Mouse (Mus musculus): Measurements from ENCODE around the gene Dgkz. TPM values are rescaled to one million over a fixed set of nuclear protein-coding genes. Genes with fewer than 3 reads are reported as not detected.
A peak's percentile ranks its signal among the peaks of the same experiment; 100 is the strongest.

Dgkz gene
- polyA plus RNA-seq, 1 experiment from 2014 or later = 30.9 TPM

DNA sequence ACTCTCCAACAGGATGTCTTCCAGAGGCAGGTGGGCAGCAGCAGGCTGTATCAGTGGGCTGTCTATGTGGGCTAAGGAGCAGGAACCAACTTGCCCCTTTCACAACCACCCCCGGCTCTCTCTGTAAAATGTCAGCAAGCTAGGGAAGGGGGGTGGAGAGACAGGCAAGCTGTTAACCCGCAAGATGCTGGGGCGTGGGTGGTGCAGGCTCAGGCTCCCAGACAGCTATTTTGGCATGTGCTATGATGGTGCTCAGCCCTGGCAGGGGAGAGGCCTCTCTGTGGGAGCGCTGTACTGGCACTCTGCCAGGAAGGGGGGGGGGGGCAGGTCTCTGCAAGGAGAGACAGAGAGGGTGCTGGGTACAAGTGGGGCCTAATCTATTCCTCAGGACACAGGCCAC, 18.6 kb downstream of the Dgkz start:
- Histone ChIP-seq H3K36me3 (no peaks in the 10 kb centered on the region), H3K27ac (peak overlapping the region; percentile 54; the same call in 1 of the 2 replicates), H3K9ac (no peak overlapping the region), H3K9me3 (no peaks in the 10 kb centered on the region), H3K4me1 (peaks cover 58% of the 10 kb centered on the region), H3K4me2 (no peak overlapping the region), H3K27me3 (no peaks in the 10 kb centered on the region), H3K4me3 (no peak overlapping the region)
- WGBS = 16% methylated on average over 4 of the region's 4 CpGs
- ATAC-seq (ENCODE audit: insufficient number of reproducible peaks, low FRiP score, low TSS enrichment, low read depth) = peak; percentile 42; the same call in 1 of the 2 replicates

DNA sequence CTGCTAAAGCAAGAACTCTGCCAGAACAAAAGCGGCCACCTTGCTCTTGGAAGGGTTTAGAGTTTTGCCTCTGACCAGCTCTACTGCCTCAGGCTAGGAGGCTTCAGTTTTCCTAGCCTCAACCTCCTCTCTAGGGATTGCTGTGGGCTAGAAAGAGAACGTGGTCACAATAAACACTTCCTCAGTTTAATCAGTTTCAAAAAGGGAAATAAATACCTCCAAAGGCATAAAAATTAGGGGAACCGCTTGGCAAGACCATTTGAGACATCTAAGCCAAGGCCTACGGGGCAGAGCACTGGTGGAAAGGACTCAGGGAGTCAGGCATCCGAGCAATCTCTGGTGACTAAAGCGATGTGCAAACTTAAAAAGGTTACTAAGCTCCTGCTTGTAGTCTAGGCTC, 19.8 kb downstream of the Dgkz start:
- no peaks in the 10 kb centered on the region for H3K27me3 ChIP-seq
- ATAC-seq (ENCODE audit: insufficient number of reproducible peaks, low FRiP score, low TSS enrichment, low read depth) = no peak
- no peak overlapping the region for H3K9ac ChIP-seq
- no peaks in the 10 kb centered on the region for H3K36me3 ChIP-seq
- H3K27ac ChIP-seq = no peak overlapping the region
- no peak overlapping the region for H3K4me2 ChIP-seq
- H3K4me3 ChIP-seq = no peak overlapping the region
- peaks cover 47% of the 10 kb centered on the region for H3K4me1 ChIP-seq
- no peaks in the 10 kb centered on the region for H3K9me3 ChIP-seq
- 72% methylated on average over 6 of the region's 6 CpGs for WGBS

GRCm38 (mm10) chr2:91955121-91955591, 20.5 kb downstream of the Dgkz start:
- ATAC-seq (ENCODE audit: insufficient number of reproducible peaks, low FRiP score, low TSS enrichment, low read depth) = no peak
- Histone ChIP-seq H3K27me3 (no peaks in the 10 kb centered on the region), H3K9me3 (no peaks in the 10 kb centered on the region), H3K9ac (no peak overlapping the region), H3K4me1 (peaks cover 50% of the 10 kb centered on the region), H3K36me3 (no peaks in the 10 kb centered on the region), H3K4me2 (no peak overlapping the region), H3K27ac (no peak overlapping the region), H3K4me3 (no peak overlapping the region)
- 82% methylated on average over 4 of the region's 4 CpGs for WGBS

DNA sequence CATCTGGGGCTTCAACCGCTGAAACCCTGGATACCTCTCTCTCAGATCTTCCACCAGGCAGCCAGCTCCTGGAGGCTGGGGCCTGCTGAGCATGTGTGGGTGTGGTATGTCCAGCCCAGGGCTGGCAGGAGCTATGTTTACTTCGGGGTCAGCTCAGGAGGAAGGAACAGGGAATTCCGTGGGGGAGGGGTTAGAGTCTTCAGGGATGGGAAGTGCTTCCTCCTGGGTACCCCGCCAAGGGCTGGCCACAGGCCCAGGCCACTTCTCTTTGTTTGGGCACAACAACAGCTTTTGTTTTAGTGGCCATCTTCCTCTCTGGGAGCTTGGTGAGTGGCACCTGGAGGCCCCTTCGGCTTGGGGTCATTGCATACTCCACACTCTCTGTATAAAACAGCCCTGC, 21.8 kb downstream of the Dgkz start:
- Histone ChIP-seq H3K27me3 (no peaks in the 10 kb centered on the region), H3K4me1 (peaks cover 55% of the 10 kb centered on the region), H3K27ac (no peak overlapping the region), H3K9ac (no peak overlapping the region), H3K36me3 (no peaks in the 10 kb centered on the region), H3K4me3 (no peak overlapping the region), H3K4me2 (no peak overlapping the region), H3K9me3 (no peaks in the 10 kb centered on the region)
- WGBS = 24% methylated on average over 5 of the region's 5 CpGs
- ATAC-seq (ENCODE audit: insufficient number of reproducible peaks, low FRiP score, low TSS enrichment, low read depth) = no peak

GRCm38 (mm10) chr2:91950275-91951085, 25.2 kb downstream of the Dgkz start:
- ATAC-seq (ENCODE audit: insufficient number of reproducible peaks, low FRiP score, low TSS enrichment, low read depth) = peak; percentile 27; the same call in 1 of the 2 replicates
- H3K4me3 ChIP-seq = peak overlapping the region; percentile 16
- H3K27ac ChIP-seq = peak overlapping the region; percentile 69
- WGBS = 13% methylated on average over 15 of the region's 15 CpGs
- no peaks in the 10 kb centered on the region for H3K27me3 ChIP-seq
- no peak overlapping the region for H3K9ac ChIP-seq
- no peaks in the 10 kb centered on the region for H3K9me3 ChIP-seq
- H3K4me2 ChIP-seq = peak overlapping the region; percentile 31
- H3K4me1 ChIP-seq = peaks cover 56% of the 10 kb centered on the region
- no peaks in the 10 kb centered on the region; the same call in 1 of the 2 replicates for H3K36me3 ChIP-seq

DNA sequence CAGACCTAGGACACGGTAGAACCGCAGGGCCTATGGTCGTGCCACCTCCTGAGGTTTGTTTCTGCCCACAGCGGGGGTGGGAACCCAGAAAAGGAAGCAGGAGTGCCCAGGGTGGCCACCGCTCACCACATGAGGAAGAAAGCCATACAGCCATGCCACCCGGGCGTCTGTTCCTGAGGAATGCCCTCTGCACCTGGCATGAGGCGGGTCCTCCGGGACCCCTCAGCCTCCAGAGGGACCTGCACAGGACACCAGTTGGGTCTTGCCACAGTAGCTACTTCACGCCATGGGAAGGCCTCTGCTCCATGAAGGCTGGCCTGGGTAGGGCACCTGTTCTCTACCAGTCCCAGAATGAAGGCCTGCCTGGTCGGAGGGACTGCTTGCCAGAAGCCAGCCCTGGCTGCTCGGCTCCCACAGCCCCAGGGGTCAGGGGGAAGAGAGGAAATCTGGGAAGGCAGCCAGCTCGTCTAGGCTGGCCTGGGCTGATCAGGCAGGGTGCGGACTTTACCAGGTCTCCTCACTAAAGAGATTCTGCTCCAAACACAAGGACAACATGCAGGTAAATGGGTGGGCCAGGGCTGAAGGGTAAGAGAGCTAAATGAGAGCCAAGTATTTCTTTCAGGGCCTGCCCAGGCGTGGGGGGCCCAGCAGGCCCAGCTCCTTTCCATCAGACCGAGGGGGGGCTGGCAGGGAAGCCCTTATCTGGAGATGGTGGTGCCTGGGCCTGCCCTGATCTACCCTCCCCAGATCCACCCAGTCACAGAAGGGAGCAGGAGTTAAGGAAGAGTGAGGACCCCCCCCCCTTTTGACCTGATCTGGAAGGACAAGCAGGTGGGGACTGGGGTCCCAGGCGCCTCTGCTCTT, 26.0 kb downstream of the Dgkz start:
- Histone ChIP-seq H3K27ac (peak overlapping the region; percentile 69), H3K4me2 (peak overlapping the region; percentile 31), H3K9me3 (no peaks in the 10 kb centered on the region), H3K9ac (no peak overlapping the region), H3K27me3 (no peaks in the 10 kb centered on the region), H3K4me1 (peaks cover 58% of the 10 kb centered on the region), H3K4me3 (peak overlapping the region; percentile 16), H3K36me3 (no peaks in the 10 kb centered on the region; the same call in 1 of the 2 replicates)
- 59% methylated on average over 17 of the region's 17 CpGs for WGBS
- ATAC-seq (ENCODE audit: insufficient number of reproducible peaks, low FRiP score, low TSS enrichment, low read depth) = peak; percentile 30; the same call in 1 of the 2 replicates

GRCm38 (mm10) chr2:91948792-91949241, 26.8 kb downstream of the Dgkz start:
- no peak overlapping the region for H3K4me2 ChIP-seq
- H3K27me3 ChIP-seq = no peaks in the 10 kb centered on the region
- H3K4me1 ChIP-seq = peaks cover 60% of the 10 kb centered on the region
- H3K9me3 ChIP-seq = no peaks in the 10 kb centered on the region
- 52% methylated on average over 3 of the region's 3 CpGs for WGBS
- H3K9ac ChIP-seq = no peak overlapping the region
- no peak for ATAC-seq (ENCODE audit: insufficient number of reproducible peaks, low FRiP score, low TSS enrichment, low read depth)
- no peaks in the 10 kb centered on the region; the same call in 1 of the 2 replicates for H3K36me3 ChIP-seq
- H3K27ac ChIP-seq = no peak overlapping the region
- no peak overlapping the region for H3K4me3 ChIP-seq

GRCm38 (mm10) chr2:91948151-91948509, 27.5 kb downstream of the Dgkz start:
- no peaks in the 10 kb centered on the region; the same call in 1 of the 2 replicates for H3K36me3 ChIP-seq
- no peak overlapping the region for H3K9ac ChIP-seq
- no peaks in the 10 kb centered on the region for H3K27me3 ChIP-seq
- H3K4me1 ChIP-seq = peaks cover 57% of the 10 kb centered on the region
- H3K4me2 ChIP-seq = no peak overlapping the region
- ATAC-seq (ENCODE audit: insufficient number of reproducible peaks, low FRiP score, low TSS enrichment, low read depth) = no peak
- 73% methylated on average over 6 of the region's 6 CpGs for WGBS
- H3K4me3 ChIP-seq = no peak overlapping the region
- no peaks in the 10 kb centered on the region for H3K9me3 ChIP-seq
- peak overlapping the region; percentile 33; the same call in 1 of the 2 replicates for H3K27ac ChIP-seq

DNA sequence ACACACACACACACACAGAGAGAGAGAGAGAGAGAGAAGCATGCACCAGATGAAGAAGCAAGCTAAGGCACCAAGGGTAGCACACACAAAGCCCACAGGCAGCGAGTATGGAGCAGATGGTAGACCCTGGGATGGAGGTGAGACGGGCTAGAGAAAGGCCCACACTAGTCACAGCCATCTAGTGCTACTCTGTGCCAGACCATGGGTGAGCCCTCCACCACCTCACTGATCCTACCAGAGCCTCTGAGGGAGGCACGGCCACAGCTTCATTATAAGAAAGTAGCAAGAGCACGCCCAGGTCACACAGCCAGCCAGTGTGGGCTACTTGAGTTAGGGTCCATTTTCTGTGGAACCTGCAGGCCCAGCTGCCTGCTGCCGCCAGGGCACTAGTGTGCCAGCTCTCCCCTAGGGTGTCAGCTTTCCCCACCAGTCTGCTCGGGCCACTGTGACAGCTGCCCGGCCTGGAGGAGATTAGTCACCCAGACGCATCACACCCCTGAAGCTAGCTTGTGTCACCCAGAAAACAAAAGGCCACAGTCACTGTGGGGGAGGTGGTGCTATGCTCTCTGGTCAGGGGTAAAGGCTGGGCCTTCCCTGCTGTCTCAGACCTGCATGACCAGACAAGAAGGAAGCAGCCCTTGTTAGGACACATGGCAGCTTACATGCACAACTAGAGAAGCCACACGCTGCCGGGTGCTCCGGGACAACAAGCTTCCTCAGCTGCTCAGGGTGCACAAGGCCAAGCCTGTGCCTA, 28.1 kb downstream of the Dgkz start:
- Histone ChIP-seq H3K36me3 (no peaks in the 10 kb centered on the region; the same call in 1 of the 2 replicates), H3K9me3 (no peaks in the 10 kb centered on the region), H3K4me2 (no peak overlapping the region), H3K27ac (peak overlapping the region; percentile 57), H3K27me3 (no peaks in the 10 kb centered on the region), H3K9ac (no peak overlapping the region), H3K4me1 (peaks cover 57% of the 10 kb centered on the region), H3K4me3 (no peak overlapping the region)
- WGBS = 55% methylated on average over 11 of the region's 11 CpGs
- ATAC-seq (ENCODE audit: insufficient number of reproducible peaks, low FRiP score, low TSS enrichment, low read depth) = no peak

DNA sequence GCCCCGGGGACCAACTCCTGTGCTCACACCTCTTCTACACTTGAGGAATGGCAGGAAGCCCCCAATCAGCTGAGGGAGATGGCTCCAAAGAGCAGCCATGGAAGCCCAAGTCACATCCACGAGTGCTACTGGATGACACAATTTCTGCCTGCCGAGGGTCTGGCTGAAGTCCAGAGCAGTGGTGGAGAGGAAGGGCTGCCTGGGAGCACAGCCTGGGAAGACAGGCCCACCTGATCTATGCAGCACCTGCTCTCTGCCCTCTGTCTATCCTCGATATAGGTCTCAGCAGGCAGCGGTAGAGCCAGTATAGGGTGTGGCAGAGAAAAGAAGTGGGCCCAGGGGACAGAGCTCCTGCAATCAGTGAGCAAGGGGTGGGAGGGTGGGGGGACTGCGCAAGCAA, 28.8 kb downstream of the Dgkz start:
- no peak for ATAC-seq (ENCODE audit: insufficient number of reproducible peaks, low FRiP score, low TSS enrichment, low read depth)
- Histone ChIP-seq H3K27ac (no peak overlapping the region), H3K9me3 (no peaks in the 10 kb centered on the region), H3K27me3 (no peaks in the 10 kb centered on the region), H3K4me2 (no peak overlapping the region), H3K4me3 (no peak overlapping the region), H3K4me1 (peaks cover 57% of the 10 kb centered on the region), H3K9ac (no peak overlapping the region), H3K36me3 (no peaks in the 10 kb centered on the region; the same call in 1 of the 2 replicates)
- WGBS = 59% methylated on average over 6 of the region's 6 CpGs

- Histone ChIP-seq H3K4me1 (peaks cover 53% of the 10 kb centered on the region), H3K27me3 (no peaks in the 10 kb centered on the region), H3K27ac (peak within 1 kb of the TSS; percentile 47), H3K36me3 (peaks cover 4% of the 10 kb centered on the region), H3K9ac (no peak within 1 kb of the TSS), H3K4me3 (no peak within 1 kb of the TSS), H3K4me2 (no peak within 1 kb of the TSS), H3K9me3 (no peaks in the 10 kb centered on the region)
- no peak for ATAC-seq (ENCODE audit: insufficient number of reproducible peaks, low FRiP score, low TSS enrichment, low read depth)
- 93% methylated on average over 18 of the region's 18 CpGs for WGBS
These were observed 30.2 kb downstream of the Dgkz start, which contains the start of gene Gm9821 for GRCm38 (mm10) chr2:91945483-91945882. Gm9821 (plus strand) TSS chr2:91945703.
